Mouse (Mus musculus) lung, postnatal 36 days (tissue): ENCODE results near the gene Golga5.

ENCODE experiments used
- DNase-seq: peaks from one replicate; pipeline ENCODE4 v3.0.0; 2022; ENCODE audit warnings: mixed read lengths

Golga5 gene

DNA sequence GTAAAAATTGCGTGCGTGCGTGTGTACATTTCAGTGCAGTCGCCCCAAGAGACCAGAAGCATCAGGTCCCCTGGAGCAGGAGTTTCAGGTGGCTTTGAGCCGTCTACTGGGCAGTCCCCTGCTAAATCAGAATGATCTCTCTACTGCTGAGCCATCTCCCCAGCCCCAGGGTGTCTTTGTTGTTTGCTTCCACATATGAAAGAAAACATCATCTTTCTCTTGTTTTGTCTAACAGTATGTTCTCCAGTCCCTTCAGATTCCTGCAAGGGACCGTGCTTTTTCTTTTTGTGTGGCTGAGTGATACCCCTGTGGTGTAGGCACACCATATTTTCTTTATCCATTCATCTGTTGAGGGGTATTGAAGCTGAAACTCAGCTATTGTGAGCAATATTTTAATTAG is 45.8 kb downstream of the Golga5 start:
- no peak for DNase-seq

DNA sequence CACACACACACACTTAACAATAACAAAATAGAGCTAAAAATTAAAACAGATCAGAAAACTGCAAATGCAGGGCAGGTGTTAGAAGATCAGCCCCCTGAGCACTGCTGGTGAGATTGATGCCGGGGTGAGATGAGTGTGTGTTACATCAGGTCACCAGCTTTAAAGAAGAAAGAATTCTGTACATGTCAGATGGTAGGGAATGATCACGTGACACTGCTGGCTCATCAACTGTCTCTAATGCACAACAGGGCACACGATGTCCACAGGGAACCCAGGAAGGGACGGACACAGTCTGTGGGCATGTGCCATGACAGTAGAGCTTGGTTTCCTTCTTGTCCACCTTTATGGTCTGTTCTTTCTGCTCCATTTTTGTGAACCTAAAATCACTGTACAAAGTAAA is 47.2 kb downstream of the Golga5 start:
- DNase-seq, result no peak

DNA sequence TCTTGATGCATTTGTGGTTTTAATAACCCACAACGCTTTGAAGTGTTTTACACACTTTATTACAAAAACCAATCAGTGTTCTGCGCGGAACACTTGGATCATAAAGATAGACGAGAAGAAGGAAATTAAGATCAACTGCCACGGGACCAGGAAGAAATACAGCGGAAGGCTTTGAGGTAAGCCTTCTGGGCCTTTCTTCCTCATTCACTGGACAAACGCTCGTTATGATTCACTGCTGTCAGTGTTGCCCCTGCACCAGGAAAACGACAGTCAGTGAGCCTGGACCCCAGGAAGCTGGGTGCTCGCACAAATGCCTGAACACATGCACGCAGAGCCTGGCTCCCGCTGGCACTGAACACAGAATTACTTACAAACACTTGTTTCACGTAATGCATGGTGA is 48.7 kb downstream of the Golga5 start:
- no peak for DNase-seq

DNA sequence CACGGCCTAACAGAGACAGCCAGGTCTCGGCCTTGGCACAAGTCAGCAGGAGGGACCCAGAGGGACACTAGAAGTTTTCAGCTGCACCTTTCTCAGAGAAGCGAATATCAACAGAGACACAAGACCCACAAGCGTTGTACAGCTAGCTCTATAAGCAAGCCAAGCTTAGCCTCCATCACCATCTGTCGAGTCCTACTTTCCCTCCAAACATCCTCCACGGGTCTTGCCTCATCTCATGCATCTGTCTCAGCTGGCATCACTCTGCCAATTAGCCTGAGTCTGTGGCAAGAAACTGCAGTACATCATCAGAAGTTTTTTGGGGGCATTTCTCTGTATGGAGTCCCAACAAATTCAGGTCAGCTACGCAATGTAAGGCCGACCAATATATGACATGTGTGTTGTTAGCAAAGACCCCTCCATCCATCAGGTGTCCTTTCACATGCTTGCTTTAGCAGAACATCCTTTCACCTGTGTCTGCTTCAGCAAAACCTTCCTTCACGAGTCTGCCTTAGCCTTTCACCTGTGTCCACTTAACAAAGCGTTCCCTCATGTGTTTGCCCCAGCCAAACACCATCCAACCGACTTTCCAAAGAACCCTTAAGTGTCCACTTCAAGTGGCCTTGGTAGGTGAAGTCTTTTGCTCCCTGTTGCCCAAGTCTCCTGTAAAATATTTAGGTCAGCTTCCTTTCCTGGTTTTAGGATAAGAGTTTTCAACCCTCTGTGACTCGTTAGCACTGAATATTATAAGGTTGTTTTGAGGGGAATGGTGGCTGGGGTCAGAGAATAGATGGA is 51.2 kb downstream of the Golga5 start:
- peak; percentile 74 for DNase-seq

DNA sequence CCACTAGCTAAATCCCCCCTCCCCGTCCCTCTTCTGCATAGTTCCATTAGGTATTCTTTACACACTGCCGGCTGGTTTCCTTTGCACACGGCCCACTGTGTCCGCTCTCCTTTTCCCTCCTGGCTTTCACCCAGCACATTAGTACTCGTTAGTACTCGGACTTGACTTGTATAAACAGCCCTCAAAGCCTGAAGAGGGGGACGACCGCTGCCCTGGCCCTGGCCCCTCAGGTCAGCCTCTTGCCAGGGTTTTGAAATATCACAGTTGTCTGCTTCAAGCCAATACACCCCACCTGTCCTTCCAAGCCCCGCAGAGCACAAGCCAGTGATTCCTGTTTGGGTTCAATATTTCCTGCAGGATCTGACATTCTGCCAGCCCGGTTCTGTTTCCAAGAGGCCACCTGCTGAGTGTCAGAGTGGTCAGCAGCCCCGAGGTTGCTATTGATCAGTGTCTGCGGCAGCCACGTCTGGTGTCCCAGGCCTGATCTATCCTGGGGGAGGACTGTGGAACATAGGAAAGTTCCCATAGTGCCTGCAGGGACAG is 52.9 kb downstream of the Golga5 start:
- peak; percentile 79 for DNase-seq

DNA sequence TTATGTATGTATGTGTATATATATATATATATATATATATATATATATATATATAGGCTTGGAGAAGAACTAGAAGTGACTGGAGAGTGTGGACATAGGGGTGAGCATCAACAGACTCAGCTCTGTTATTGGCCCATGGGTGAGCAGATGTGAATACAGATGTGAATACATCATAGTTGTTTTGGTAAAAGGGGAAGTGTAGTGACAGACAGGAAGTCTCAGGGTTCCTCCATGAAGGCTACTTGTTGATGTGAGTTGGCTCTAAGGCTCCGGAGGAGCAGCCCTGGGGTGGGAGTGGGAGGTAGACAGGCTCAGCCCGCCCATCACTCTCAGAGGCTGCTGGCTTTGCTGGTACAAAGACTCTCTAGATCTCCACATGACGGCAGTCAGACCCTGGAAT is 55.3 kb downstream of the Golga5 start:
- no peak for DNase-seq

DNA sequence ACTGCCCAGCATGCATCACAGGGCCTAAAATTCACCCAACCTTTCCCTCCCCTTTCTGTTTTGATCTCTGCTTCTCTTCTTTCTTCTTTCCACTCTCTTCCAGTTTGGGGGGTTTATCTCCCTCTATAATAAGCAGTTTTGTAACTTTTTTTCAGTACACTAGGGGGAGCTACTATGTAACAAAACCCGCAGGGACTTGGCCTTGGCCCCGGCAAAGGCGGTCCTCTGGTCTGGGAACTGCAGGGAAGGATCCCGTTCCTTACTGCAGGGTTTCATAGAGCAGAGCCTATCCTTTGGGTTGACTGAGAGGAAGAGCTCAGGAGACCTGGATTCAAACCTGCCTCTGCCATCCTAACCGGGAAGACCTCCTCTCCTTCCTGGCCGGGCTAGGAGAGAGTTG is 55.8 kb downstream of the Golga5 start:
- peak; percentile 47 for DNase-seq

DNA sequence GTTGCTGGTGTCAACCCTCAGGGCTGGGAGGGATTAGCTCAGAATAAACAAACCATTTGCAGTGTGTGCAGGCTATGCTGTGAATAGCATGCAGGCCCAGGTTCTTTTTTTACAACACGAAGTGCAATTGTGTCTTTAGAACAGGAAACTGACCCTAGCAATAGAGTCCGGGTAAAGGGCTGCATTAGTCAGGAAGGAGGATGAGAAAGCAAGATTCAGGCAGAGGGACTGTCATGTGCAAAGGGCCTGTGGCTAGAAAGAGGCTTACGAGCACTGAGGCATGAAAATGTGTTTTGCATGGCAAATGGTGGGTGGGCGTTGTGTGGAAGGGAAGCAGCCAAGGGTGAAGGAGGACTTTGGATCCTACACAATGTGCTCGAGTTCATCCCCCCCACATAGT is 59.1 kb downstream of the Golga5 start:
- no peak for DNase-seq

DNA sequence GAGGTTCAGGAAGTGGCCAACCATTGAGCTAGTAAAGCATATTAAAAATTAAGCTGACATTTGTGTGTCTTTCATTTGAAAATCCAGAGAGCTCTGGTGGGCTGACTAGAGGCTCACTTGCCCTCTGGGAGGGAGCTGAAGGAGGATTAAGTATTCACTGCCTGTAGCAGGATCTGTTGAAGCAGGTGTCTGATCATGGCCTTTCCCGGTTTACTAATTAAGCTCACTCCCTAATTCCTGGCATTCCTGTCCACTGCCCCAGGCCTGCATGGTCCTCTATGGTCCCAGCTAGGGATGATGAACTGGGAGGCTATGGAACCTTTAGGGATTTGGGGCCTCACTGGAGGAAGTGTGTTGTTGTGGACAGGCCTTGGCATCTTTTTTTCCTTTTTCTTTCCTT is 66.9 kb downstream of the Golga5 start:
- DNase-seq, result no peak

DNA sequence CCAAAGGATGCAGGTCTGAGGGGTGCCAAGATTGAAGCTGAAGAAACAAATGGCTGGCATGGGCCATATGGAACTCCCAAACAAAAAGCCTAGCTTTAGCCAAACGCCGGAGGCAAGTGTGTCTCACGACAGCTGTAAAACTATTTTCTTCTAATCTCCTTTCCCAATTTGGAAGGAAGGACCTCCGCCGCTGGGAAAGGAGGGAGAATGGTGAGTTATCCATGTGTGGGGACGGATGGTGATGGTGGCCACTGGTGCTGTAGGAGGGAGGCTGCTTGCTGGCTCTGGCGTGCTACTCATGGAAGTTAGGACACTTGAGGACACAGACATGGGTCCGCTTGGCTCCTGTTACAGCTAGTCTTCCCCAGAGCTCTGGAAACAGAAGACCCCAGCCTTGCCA is 71.3 kb downstream of the Golga5 start:
- no peak for DNase-seq

DNA sequence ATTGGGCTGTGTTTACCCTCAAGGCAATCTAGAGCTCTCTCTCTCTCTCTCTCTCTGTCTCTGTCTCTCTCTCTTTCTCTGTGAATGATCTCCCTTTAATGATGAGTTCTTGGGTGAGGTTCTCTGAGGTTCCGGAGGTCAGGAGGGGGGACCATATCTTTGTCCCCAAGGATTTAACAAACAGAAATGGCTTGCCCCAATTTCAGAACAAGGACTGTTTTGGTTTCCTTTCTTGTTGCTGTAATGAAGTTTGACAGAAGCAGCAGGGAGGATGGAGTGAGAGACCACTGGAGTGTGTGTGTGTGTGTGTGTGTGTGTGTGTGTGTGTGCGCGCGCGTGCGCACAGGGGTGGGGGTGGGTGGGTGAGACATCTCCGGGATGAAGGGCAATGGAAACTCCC is 72.2 kb downstream of the Golga5 start:
- DNase-seq, result no peak

DNA sequence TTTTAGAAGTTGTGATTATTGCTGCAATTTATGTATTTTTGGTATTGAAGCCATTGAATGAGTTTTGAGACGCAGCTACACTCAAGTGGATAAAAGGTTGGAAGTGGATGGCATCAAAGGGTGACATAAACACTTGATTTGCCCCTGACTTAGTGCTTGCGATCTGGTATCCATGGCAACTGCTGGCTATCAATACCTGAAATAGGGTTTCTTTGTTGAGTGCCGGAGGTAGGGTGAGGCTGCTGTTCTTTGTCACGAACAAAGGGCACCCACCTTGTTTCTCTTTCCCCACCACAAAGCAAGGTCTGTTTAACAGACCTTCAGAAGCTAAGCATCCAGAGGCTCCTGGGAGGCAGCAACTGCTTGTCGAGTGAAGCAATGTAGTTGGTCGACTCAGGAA is 76.2 kb downstream of the Golga5 start:
- no peak for DNase-seq
